Comparison of ENCODE assay signal across 14 mouse cellular contexts in genomic region chr13:112289338-112289737, GRCm38 (mm10). TPM values are rescaled to one million over a fixed set of nuclear protein-coding genes. Genes with fewer than 3 reads are reported as not detected.
DNase-seq lines count a peak whose midpoint lies in the region; ATAC-seq and TF ChIP-seq lines count a peak whose summit lies in the region.
"Had no signal": no experiment of that assay in that cellular context is flagged by ENCODE, and none has a peak within 500 bp of the region (broad histone marks: within the 10 kb centered on the region; RNA-seq: fewer than 3 reads in every experiment).

No protein-coding gene starts in this region.

- peak overlapping the region; percentile 68 for H3K4me2 ChIP-seq in limb, embryonic 13.5 days (replicated peaks)

- H3K9ac ChIP-seq in limb, embryonic 13.5 days = no peak overlapping the region

- peaks cover 3% of the 10 kb centered on the region; the same call in 1 of the 2 replicates for H3K9me3 ChIP-seq in limb, embryonic 13.5 days

- no peak overlapping the region for H3K4me3 ChIP-seq in limb, embryonic 13.5 days

- no peak for ATAC-seq in limb, embryonic 13.5 days (ENCODE audit: low FRiP score, low read depth)

- no peak for TF ChIP-seq CTCF in brain, embryonic 14.5 days (IDR thresholded peaks at IDR 0.05; ENCODE audit: borderline replicate concordance, extremely low read depth, insufficient read depth, insufficient read length)

- H3K27me3 ChIP-seq in limb, embryonic 13.5 days = no peaks in the 10 kb centered on the region

- 43% methylated on average over 9 of the region's 9 CpGs for WGBS in limb, embryonic 13.5 days

- no peak for TF ChIP-seq POLR2A in brain, embryonic 14.5 days (IDR thresholded peaks at IDR 0.05; ENCODE audit: borderline replicate concordance, extremely low read depth, insufficient read depth, insufficient read length, poor library complexity, severe bottlenecking)

- no peak overlapping the region for H3K27ac ChIP-seq in limb, embryonic 13.5 days

- no peaks in the 10 kb centered on the region for H3K36me3 ChIP-seq in limb, embryonic 13.5 days

- H3K4me1 ChIP-seq in limb, embryonic 13.5 days = peaks cover 21% of the 10 kb centered on the region

- DNase-seq in heart, adult 11 months = peak; percentile 37
- DNase-seq in heart, adult 18-20 months = no peak
- DNase-seq in A20 (ENCODE audit: low read depth, low spot score) = peak; percentile 86
- peak; percentile 46 for DNase-seq in brain, embryonic 14.5 days (ENCODE audit: low read depth)
- DNase-seq in adrenal gland, adult 8-10 months = no peak
- DNase-seq in thymus, postnatal 0 days (ENCODE audit: low spot score) = no peak
- DNase-seq in embryo, embryonic 9.5 days (ENCODE audit: extremely low spot score) = no peak
- DNase-seq: adrenal gland, postnatal 36 days; cerebellum, adult 11-12 months; kidney, postnatal 25 days; right cerebral cortex, postnatal 4 days had no signal

RNA-seq across cellular contexts. Expression of gene Ankrd55, which starts 1.1 kb away (rescaled TPM):
- 1 to 10 TPM; 1.3 to 2.3 TPM for total RNA-seq in heart, adult 18-20 months (2021)
- polyA plus RNA-seq in brain, embryonic 14.5 days (2012; rRNA removed) = 6.0 and 8.5 TPM in 2 replicates
- polyA plus RNA-seq in limb, embryonic 13.5 days (2015; fragmentation: Nextera tagmentation; extraction: Ambion mirVana) = 1.8 TPM in 2 replicates
- total RNA-seq in adrenal gland, adult 8-10 months (2022) = 1 to 10 TPM; 2.0 to 4.1 (median 2.9) TPM
- polyA plus RNA-seq in thymus, postnatal 0 days (2015; fragmentation: Nextera tagmentation; extraction: Ambion mirVana) = 0.98 and 1.9 TPM in 2 replicates
- total RNA-seq: megakaryocyte progenitor cell, adult 5-6 weeks; neutrophil, adult 5-6 weeks had no signal

Comparison
In these comparisons a context has a peak if more than half of its experiments do, and no peak if none do; other contexts are left out.
1. DNase-seq: peak in heart, adult 11 months (single experiment), A20 (single experiment) and brain, embryonic 14.5 days (single experiment); none in heart, adult 18-20 months (0 of 2), adrenal gland, adult 8-10 months (single experiment), thymus, postnatal 0 days (single experiment) and embryo, embryonic 9.5 days (single experiment).